Mouse (Mus musculus) brown adipose tissue, adult 24 weeks (tissue): Measurements from ENCODE around the gene Hoxa6. TPM values are rescaled to one million over a fixed set of nuclear protein-coding genes. Genes with fewer than 3 reads are reported as not detected.

Source experiments
- H3K27ac ChIP-seq: fragments of 200-500 bp; replicated peaks from 2 replicates; pipeline ENCODE4 v1.5.1; 2012; ENCODE audit warnings: low read depth, mild to moderate bottlenecking, low read length
- H3K4me1 ChIP-seq: fragments of 200-500 bp; 2 replicates; pipeline ENCODE4 v1.6.1; 2012; ENCODE audit warnings: low read length, mixed read lengths; ENCODE audit not compliant: control insufficient read depth, insufficient read depth, insufficient read length
- H3K4me3 ChIP-seq: fragments of 200-500 bp; 2 replicates; pipeline ENCODE4 v1.5.1; 2012; ENCODE audit warnings: low read depth, mild to moderate bottlenecking, low read length, moderate library complexity; ENCODE audit not compliant: insufficient read depth
- polyA plus RNA-seq: library from polyadenylated mRNA; stranded (reverse); fragments of >200 nt; gene quantifications from 2 replicates; pipeline ENCODE4 v1.2.4, GENCODE M21; 2012; ENCODE audit not compliant: missing spikeins, insufficient read depth, insufficient read length

The Hoxa6 gene
- polyA plus RNA-seq, 1 experiment, result not detected

DNA sequence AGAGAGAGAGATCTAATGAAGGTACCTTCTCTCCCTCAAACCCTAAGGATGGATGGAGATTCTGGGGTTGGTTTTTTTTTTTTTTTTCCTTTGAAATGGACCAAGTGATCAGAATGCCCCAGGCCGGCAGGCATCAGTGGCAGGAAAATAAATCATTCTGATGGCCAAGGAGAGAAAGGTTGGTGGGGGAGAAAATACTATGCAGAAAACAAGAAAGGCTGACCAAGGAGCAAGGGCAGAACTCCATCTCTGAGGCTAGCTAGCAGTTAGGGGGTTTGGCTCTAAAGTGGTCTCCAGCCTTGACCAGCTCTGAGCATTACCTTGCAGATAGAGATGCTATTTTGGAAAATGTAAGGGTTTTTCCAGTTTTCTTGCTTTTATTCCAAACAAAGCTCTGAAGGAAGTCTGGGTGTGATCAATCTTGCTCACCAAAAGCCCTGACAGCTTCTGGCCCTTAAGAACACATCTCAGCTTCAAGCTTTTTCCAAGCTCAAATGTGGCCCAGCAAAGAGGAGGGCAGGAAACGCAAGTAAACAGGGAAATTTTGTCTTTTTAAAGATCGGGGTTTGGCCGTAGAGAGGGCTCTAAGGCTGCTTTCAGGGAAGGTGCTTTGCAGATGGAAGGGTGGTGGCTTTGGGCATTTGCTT is 42.0 kb downstream of the Hoxa6 start:
- H3K4me1 ChIP-seq, result peaks cover 26% of the 10 kb centered on the region
- peak overlapping the region; percentile 0; the same call in 1 of the 2 replicates for H3K4me3 ChIP-seq
- H3K27ac ChIP-seq, result peak overlapping the region; percentile 43; the same call in 1 of the 2 replicates

DNA sequence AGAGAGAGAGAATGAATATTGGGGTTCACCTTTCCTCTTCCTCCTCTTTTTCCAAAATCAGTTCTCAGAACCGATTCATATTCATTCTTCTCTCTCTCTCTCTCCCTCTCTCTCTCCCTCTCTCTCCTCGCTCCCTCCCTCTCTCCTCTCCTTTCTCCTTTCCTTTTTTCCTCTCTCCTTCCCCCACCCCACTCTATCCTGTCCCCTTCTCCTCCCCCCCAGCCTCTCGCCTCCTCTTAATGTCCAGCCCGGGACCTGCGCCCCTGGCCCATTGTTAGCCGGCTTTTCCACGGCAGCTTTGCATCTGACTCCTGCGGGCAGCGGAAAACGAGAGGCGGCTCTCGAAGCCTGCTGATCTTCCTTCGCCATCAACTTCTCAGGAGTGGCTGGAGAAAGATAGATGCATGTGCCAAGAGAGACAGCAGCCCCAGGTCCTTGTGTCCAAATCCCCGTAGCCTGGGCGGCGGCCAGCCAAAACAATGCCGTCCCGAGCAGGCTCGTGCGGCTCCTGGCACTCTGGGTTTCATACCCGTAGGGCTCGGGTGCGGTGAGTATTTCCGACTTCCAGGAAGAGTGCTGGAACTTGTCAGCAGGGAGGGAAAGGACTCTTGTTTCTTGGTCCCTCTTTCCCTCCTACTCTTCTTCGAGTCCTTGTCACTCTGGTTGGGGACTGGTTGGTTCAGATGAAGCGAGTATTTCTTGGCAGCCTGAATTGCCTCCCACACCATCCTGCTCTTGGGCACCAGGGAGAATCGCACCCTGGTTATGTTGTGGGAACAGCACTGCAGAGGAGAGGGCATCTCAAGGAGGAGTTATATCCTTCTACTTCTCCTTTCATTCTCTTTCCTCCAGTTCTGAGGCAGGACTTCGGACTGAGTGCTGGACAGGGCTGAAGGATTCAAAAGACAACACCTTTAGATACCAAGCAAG is 42.8 kb downstream of the Hoxa6 start:
- Histone ChIP-seq H3K4me1 (peaks cover 19% of the 10 kb centered on the region), H3K4me3 (peak overlapping the region; percentile 92), H3K27ac (peak overlapping the region; percentile 89)

DNA sequence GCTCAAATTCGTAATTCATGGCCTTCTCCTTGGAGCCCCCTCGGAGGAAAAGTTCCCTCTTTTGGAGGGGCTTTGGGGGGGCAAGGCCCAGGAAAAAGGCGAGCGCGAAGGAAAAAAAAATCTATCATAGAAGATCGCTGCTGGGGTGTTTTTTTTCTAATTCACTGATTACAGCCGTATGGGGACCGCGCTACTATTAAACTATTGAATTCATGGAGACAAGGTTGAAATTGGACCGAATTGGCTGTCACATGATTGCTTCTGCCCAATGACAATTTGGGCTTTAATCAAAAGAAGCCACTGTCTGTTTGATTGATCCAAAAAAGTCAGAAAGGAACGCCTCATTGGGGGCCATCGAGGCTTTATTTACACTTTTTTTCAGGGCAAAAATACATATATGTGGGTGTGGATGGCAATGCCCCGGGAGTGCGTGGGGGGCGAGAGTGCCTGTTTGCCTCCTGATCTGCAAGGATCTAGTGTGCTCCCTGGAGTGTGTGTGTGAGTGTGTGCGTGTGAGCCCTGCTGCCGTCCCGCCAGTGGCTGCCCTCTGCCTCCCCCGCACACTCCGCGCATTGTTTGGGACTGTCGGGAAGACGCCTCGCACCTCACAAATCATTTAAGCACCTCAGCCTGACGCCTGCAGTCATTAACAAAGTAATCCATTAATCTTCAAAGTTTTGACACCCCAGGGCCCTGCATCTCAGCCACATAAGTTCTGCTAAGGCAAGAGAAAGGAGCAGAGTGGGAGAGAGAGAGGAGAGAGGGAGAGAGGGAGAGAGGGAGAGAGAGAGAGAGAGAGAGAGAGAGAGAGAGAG is 43.7 kb downstream of the Hoxa6 start, which contains the start of gene Hoxa2:
Gene Hoxa2, minus strand, starts transcription at position 206 of the 815 bp plus-strand sequence.
- peak within 1 kb of the TSS; percentile 89 for H3K27ac ChIP-seq

DNA sequence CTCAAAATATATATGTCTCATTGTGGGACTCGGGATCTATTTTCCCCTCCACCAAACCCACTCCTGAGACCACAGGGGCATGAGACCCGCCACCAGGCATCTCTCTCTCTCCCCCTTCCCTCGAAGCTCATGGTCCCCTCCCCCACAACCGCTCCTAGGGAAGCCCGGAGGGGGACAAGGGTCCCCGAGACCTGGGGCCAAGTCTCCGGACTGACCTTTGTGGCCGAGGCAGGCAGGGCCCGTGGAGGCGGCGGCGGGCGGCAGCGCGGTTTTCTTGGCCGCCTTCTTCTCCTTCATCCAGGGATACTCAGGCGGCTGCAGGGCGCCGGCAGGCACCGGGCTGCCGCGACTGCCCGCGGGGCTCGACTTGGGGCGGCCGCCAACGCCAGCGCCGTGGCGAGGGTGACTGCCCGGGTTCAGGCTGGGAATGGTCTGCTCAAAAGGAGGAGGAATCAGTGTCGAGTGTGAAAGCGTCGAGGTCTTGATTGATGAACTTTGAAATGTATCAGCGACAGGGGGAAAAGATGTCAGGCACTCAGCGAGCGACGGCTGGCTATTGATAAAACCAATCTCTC is 44.4 kb downstream of the Hoxa6 start:
- H3K27ac ChIP-seq, result peak overlapping the region; percentile 89
- H3K4me1 ChIP-seq, result peaks cover 9% of the 10 kb centered on the region
- H3K4me3 ChIP-seq, result peak overlapping the region; percentile 92

More for the DNA sequence above, 43.7 kb downstream of the Hoxa6 start, which contains the start of gene Hoxa2:
- peaks cover 11% of the 10 kb centered on the region for H3K4me1 ChIP-seq
- peak within 1 kb of the TSS; percentile 92 for H3K4me3 ChIP-seq

DNA sequence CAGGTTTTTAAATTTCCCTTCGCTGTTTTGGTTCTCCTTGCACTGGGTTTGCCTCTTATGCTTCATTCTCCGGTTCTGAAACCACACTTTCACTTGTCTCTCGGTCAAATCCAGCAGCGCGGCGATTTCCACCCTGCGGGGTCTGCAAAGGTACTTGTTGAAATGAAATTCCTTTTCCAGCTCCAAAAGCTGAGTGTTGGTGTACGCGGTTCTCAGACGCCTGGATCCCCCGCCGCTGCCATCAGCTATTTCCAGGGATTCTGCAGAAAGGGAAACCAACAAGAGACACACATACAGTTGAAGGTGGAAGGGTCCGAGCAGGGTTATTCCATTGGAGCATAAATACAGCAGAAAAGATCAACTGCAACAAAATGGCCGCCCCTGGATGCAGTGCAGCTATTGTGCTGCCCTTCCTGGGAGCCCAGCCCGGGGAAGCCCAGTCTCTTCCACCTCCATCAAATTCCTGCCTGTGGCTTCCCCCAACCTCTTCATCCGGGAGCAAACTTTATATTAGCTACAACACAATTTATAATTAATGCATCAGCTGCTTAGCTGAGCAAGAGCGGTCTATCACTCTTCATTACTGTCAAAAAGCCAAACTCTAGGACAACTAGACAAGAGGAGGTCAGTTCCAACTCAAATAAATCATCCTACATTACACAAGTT is 45.0 kb downstream of the Hoxa6 start:
- Histone ChIP-seq H3K27ac (peak overlapping the region; percentile 89), H3K4me3 (peak overlapping the region; percentile 92), H3K4me1 (peaks cover 9% of the 10 kb centered on the region)

DNA sequence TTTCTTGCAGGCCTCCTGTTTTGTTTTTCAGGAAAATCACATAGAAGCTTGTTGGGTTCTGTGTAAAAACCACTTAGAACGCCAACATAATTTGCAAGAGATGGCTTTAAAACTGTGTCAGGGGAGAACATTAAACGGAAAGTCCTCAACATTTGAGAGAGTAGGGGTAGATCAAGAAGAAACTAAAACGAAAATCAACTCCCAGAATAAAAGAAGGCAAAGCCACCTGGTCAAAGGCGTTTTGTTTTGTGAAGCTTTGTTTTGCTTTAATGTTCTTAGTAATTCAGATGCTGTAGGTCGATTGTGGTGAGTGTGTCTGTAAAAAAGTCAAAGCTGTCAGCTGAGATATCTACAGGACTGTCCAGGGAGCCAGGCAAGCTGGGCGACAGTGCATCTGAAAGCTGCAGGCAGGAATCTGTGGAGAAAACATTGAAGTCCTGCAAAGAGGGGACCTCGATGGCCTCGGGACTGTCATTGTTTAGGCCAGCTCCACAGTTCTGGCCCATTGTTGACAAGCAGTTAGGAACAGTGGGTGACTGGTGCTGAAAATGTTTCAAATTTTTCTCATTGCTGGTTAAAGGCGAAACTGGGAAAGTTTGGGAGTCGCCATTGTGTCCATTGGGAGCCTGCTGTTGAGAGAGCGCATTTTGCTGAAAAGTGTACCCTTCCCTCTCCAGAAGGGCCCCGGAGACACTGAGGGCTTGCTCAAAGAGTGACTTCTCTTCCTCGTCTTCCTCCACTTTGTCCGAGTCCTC is 45.7 kb downstream of the Hoxa6 start:
- Histone ChIP-seq H3K4me1 (peaks cover 9% of the 10 kb centered on the region), H3K27ac (peak overlapping the region; percentile 89), H3K4me3 (peak overlapping the region; percentile 92)

DNA sequence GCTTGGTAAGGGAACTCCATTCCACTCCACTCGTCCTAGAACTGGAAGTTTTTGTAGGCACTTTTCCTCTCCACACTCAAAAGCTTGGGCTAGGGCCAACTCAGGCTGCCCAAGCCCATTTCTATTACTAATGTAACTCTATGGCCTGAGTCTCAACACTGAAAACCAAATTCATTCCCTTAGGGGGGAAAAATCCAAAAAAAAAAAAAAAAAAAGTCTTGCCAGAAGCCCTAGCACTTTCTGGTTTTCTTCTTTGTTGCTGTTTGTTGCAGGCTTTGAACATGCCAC is 46.5 kb downstream of the Hoxa6 start:
- H3K4me1 ChIP-seq, result peaks cover 9% of the 10 kb centered on the region
- H3K4me3 ChIP-seq, result 0 out of 2 replicates have a peak overlapping the region, but pooled peaks have one; percentile 2
- H3K27ac ChIP-seq, result peak overlapping the region; percentile 17

DNA sequence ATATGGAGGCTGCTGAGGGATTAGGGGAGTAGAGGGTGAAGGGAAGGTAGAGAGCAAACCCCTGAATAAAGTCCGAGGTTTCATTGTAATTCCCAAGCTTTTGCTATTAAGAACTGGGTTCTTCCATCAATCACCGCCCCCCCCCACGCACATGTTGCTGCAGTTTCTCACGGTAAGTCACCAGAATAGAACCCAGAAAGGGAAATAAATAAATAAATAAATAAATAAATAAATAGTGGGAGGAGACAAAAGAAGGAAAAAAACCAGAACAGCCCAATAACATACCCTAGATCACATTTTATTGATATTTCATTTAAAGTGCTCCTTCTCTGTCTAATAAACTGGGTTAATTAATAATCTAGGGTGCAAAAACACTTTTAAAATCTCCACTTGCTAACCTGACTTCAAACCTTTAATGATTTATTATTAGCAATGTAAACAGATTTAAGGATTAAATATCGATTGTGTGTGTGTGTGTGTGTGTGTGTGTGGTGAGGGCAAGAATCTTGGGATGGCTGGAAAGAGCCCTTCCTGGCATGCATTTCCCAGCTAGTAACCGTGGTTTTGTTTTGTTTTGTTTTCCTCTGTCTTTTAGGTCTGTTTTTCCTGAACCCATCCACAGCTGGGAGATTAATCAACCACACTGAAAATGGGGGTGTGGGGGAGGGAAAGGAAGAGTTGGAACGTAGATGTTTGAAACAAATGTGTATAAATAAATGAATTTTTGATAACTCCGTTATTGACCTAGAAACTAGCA is 47.0 kb downstream of the Hoxa6 start:
- peak overlapping the region; percentile 53 for H3K4me3 ChIP-seq
- peak overlapping the region; percentile 71 for H3K27ac ChIP-seq
- peaks cover 4% of the 10 kb centered on the region for H3K4me1 ChIP-seq

DNA sequence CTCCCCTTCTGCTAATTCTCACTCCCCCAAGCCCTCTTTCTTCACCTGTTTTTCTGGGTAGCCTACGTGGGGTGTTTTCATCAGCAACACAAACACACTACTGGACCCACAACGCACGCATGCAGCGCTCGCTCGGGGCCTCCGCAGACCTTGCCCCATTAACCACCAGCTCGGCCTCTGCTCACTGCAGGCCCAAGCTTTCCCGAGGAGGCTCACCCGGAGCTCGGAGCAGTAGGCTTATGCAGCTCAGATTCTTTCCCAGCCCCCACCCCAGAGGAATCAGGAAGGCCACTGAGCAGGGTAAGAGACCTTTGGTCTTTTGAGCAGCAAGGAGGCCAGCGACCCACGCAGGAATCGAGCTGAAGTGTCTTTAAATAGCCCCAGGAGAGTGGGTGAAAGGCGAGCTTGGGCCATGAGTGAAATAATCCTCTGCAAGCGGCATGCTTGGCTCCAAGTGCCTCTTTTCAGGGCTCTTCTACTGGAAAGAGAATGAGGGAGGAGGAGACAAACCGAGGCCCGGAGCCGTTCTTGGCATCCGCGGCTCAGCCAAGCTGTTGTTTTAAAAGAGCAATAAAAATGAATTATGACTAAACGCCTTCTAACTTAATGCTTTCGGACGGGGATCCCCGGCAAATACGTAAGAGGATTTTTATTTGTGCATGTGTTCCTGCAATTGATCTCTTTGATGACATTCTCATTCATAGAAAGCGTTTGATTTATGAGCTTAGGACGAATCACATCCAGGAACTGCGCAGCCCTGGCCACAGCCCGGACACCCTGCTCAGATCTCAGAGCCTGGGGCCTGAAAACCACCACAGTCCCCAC is 47.8 kb downstream of the Hoxa6 start:
- H3K4me3 ChIP-seq, result peak overlapping the region; percentile 53
- no peaks in the 10 kb centered on the region; the same call in 1 of the 2 replicates for H3K4me1 ChIP-seq
- H3K27ac ChIP-seq, result peak overlapping the region; percentile 71

DNA sequence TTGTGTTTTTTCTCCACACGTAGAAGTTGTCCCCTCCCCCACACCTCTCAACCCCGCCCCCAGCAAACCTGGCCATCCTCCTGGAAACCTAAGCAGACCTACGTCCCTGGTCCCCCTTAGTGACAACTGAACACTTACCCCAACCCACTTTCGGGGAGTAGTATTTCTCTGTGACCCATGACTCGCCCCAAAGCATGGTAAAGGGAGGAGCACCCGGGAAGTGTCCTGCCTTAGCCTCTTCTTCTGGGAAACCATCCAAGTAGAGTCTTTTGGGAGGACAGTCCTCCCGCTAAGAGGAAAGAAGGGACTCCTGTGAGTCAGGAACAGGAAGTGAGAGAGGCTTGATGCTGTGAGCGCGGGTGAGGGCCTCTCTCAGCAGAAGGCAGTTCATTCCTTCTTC is 48.5 kb downstream of the Hoxa6 start:
- no peaks in the 10 kb centered on the region; the same call in 1 of the 2 replicates for H3K4me1 ChIP-seq
- peak overlapping the region; percentile 84 for H3K4me3 ChIP-seq
- peak overlapping the region; percentile 90 for H3K27ac ChIP-seq

DNA sequence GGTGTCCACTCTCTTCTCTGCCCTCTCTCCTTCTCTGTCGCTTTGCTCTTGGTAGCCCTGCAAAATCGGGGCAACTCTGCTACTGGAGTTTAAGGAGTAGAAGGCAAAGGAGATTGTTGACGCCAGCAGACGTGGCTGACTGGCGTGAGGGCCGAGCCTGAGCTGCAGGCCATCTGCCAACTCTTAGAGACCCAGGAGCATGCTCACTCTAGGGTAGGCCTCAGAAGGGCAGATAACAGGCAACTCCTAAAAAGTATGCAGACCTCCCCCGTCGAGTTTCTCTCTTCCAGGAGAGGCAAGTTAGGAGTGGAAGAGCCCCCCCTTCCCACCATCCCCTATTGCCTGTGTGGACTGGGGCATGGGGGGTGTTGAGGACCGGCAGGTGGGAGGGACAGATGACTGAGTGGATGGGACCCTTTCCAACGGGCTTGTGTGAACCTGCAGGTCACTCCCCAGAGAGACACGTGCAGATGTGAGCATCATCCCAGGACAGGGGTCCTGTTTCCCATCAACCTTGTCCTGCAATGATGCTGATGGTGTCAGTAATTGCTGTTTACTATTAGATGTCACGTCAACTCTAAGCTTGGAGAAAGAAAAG is 49.3 kb downstream of the Hoxa6 start:
- Histone ChIP-seq H3K4me1 (no peaks in the 10 kb centered on the region; the same call in 1 of the 2 replicates), H3K4me3 (peak overlapping the region; percentile 84), H3K27ac (peak overlapping the region; percentile 90)
